Mouse (Mus musculus) thymus, adult 18-20 months (tissue): ENCODE data around the gene Sycn.
"Not testable (repeated sequence)": the region's sequence is repeated elsewhere in the genome, so short reads cannot be mapped to it uniquely, and the experiment has no call there.

Source experiments
- DNase-seq, 2 experiments: peaks; one replicate each; pipeline ENCODE4 v3.0.0; 2022; ENCODE audit warnings: mixed read lengths in 2 of 2

Sycn gene

GRCm38 (mm10) chr7:28540526-28540925 lies at the start of gene Sycn:
Sycn (plus strand) TSS chr7:28540885.
- no peak for DNase-seq

GRCm38 (mm10) chr7:28490903-28491302 lies 49.8 kb upstream of the Sycn start:
- no peak for DNase-seq

- no peak for DNase-seq
Measured at GRCm38 (mm10) chr7:28492310-28492709, 48.4 kb upstream of the Sycn start.

GRCm38 (mm10) chr7:28495426-28495825 lies 45.3 kb upstream of the Sycn start:
- no peak for DNase-seq

GRCm38 (mm10) chr7:28505585-28505984 lies 35.1 kb upstream of the Sycn start:
- DNase-seq = no peak

GRCm38 (mm10) chr7:28509121-28509520 lies 31.6 kb upstream of the Sycn start:
- DNase-seq = not testable (repeated sequence)

GRCm38 (mm10) chr7:28510405-28510974 lies 30.2 kb upstream of the Sycn start, which contains the start of gene Ifnl2:
Ifnl2 (minus strand) TSS chr7:28510455.
- not testable (repeated sequence) for DNase-seq

GRCm38 (mm10) chr7:28511441-28511840 lies 29.2 kb upstream of the Sycn start:
- DNase-seq = no peak

GRCm38 (mm10) chr7:28522536-28522935 lies 18.1 kb upstream of the Sycn start, which contains the start of gene Ifnl3:
Ifnl3 (plus strand) TSS chr7:28522836.
- DNase-seq = not testable (repeated sequence)

GRCm38 (mm10) chr7:28527922-28528719 lies 12.6 kb upstream of the Sycn start:
- DNase-seq = peak; percentile 72 to 79

- no peak for DNase-seq
Measured at GRCm38 (mm10) chr7:28532005-28532404, 8.7 kb upstream of the Sycn start.

- DNase-seq = not testable (repeated sequence)
Measured at GRCm38 (mm10) chr7:28538886-28539285, 1.8 kb upstream of the Sycn start.

GRCm38 (mm10) chr7:28544051-28544601 lies 3.4 kb downstream of the Sycn start:
- no peak for DNase-seq

GRCm38 (mm10) chr7:28545048-28545890 lies 4.6 kb downstream of the Sycn start:
- DNase-seq = peak in 1 of 2 experiments; percentile 4

GRCm38 (mm10) chr7:28545891-28546210 lies 5.2 kb downstream of the Sycn start:
- no peak for DNase-seq

GRCm38 (mm10) chr7:28546649-28547048 lies 6.0 kb downstream of the Sycn start:
- DNase-seq = peak in 1 of 2 experiments; percentile 5

- no peak for DNase-seq
Measured at GRCm38 (mm10) chr7:28547154-28547553, 6.5 kb downstream of the Sycn start, which contains the start of gene Nccrp1. Nccrp1 (minus strand) TSS chr7:28547254.

GRCm38 (mm10) chr7:28547628-28548027 lies 6.9 kb downstream of the Sycn start:
- no peak for DNase-seq

GRCm38 (mm10) chr7:28553076-28553475 lies 12.4 kb downstream of the Sycn start:
- no peak for DNase-seq

- DNase-seq = no peak
Measured at GRCm38 (mm10) chr7:28555939-28556535, 15.4 kb downstream of the Sycn start.

GRCm38 (mm10) chr7:28557069-28557468 lies 16.4 kb downstream of the Sycn start:
- DNase-seq = no peak

- DNase-seq = peak; percentile 77 to 86
Measured at GRCm38 (mm10) chr7:28557708-28558107, 17.0 kb downstream of the Sycn start.
